Mouse (Mus musculus): ENCODE results near the gene Sec62.
A peak's percentile ranks its signal among the peaks of the same experiment; 100 is the strongest.

Gene Sec62

GRCm38 (mm10) chr3:30792737-30793402, at the start of gene Sec62:
Gene Sec62 (plus strand): TSS chr3:30792875.
- DNase-seq (ENCODE audit: low spot score): peak; percentile 89

DNA sequence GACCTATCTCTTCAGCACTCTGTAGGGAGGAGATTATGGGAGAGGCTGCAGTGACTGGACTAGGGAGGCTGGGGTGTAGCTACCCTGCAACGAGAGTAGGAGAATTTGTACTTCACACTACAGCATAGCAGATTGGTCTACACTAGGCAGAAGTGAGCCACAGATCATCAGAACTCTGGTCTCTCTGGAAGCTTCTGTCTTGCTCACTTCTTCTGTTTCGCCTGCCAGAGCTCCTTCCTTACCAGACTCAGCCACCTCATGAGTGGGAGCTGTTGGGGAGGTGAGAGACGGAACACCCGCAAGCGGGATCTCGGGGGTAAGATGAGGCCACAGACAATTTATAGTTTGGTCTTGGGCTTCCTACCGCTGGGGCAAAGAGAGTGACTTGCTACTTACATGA, 49.8 kb upstream of the Sec62 start:
- DNase-seq (ENCODE audit: low spot score): no peak

- DNase-seq (ENCODE audit: low spot score): no peak
These were observed 46.7 kb upstream of the Sec62 start, which contains the start of gene Samd7 for GRCm38 (mm10) chr3:30746006-30746405. Gene Samd7 (plus strand): TSS chr3:30746293.

DNA sequence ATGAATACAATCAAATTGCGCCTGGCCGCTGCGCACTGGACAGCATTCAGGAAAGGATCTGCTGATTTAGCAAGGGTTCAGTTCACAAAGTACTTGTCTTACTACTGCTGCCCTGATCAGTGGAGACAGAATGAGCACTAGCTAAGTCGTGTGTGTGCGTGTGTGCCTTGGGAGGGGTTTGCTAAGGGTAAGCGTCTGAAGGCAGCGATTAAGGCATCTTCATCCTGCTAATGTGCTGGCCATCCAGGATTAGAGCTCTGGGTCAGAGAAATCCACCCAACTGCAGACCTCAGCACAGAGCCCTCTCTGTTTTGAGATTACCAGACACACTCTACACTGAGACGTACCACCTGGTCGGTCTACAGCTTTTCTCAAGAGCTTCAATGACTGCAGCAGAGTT, 44.4 kb upstream of the Sec62 start:
- no peak for DNase-seq (ENCODE audit: low spot score)

GRCm38 (mm10) chr3:30754696-30755095, 38.0 kb upstream of the Sec62 start:
- no peak for DNase-seq (ENCODE audit: low spot score)

GRCm38 (mm10) chr3:30764877-30765276, 27.8 kb upstream of the Sec62 start:
- no peak for DNase-seq (ENCODE audit: low spot score)

- DNase-seq (ENCODE audit: low spot score): no peak
These were observed 27.2 kb upstream of the Sec62 start for GRCm38 (mm10) chr3:30765311-30766027.

- no peak for DNase-seq (ENCODE audit: low spot score)
These were observed 26.5 kb upstream of the Sec62 start for GRCm38 (mm10) chr3:30766177-30766576.

- no peak for DNase-seq (ENCODE audit: low spot score)
These were observed 25.4 kb upstream of the Sec62 start for GRCm38 (mm10) chr3:30767271-30767670.

GRCm38 (mm10) chr3:30769755-30770515, 22.7 kb upstream of the Sec62 start:
- no peak for DNase-seq (ENCODE audit: low spot score)

GRCm38 (mm10) chr3:30771560-30771959, 21.1 kb upstream of the Sec62 start:
- no peak for DNase-seq (ENCODE audit: low spot score)

- DNase-seq (ENCODE audit: low spot score): no peak
These were observed 20.0 kb upstream of the Sec62 start for GRCm38 (mm10) chr3:30772631-30773030.

DNA sequence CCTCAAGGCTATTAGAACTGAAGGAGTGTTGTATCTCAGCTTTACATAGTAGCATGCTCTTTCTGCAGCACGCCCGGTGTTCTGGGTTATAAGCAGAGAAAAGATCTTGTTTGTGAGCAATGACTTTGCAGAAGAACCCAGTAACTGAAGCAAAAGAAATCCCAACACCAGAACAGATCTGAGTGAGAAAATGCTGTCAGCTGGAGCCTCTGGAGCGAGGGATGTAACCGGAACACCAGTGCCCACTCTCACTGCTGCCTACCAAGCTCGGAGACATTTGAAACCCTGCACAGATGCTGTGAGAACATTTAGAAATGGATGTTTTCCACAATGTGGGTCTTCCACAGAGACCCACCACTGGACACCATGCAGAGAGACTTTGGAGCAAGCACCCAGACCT, 18.0 kb upstream of the Sec62 start:
- no peak for DNase-seq (ENCODE audit: low spot score)

DNA sequence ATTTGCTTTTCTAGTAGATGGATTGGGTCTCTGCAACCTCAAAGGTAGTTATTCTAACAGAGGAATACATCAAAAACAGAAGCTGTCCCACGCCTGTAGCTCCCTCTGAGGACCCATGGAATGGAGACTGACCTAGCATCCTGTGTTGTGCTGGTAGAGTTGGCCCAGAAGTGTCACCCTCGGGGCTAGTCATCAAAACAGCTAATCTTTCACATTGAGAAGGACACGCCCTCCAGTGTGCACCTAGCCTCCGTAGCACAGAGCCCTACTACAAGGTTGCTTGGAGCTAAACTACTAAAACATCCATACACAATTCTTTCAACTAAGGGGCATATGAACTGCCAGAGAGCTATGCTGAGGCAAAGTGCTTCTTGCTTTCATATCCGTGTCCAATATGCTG, 14.7 kb upstream of the Sec62 start:
- DNase-seq (ENCODE audit: low spot score): no peak

- no peak for DNase-seq (ENCODE audit: low spot score)
These were observed 4.1 kb upstream of the Sec62 start for GRCm38 (mm10) chr3:30788531-30788930.

GRCm38 (mm10) chr3:30793403-30794221, 937 bp downstream of the Sec62 start:
- no peak for DNase-seq (ENCODE audit: low spot score)

- DNase-seq (ENCODE audit: low spot score): no peak
These were observed 9.5 kb downstream of the Sec62 start for GRCm38 (mm10) chr3:30802171-30802570.

GRCm38 (mm10) chr3:30812881-30813280, 20.2 kb downstream of the Sec62 start:
- DNase-seq (ENCODE audit: low spot score): no peak

GRCm38 (mm10) chr3:30818630-30819125, 26.0 kb downstream of the Sec62 start:
- no peak for DNase-seq (ENCODE audit: low spot score)

GRCm38 (mm10) chr3:30822163-30822562, 29.5 kb downstream of the Sec62 start:
- DNase-seq (ENCODE audit: low spot score): no peak

GRCm38 (mm10) chr3:30826069-30826468, 33.4 kb downstream of the Sec62 start:
- no peak for DNase-seq (ENCODE audit: low spot score)

Measured in left cerebral cortex, adult 11 months (tissue).